Mouse (Mus musculus) ES-E14 (cell line): ENCODE results near the gene 1600002K03Rik.

Experiments
- CHD2 ChIP-seq: IDR thresholded peaks from 2 replicates; pipeline ENCODE4 v1.6.1; 2014; ENCODE audit warnings: mild to moderate bottlenecking, low read depth, low read length, inconsistent platforms
- HCFC1 ChIP-seq: IDR thresholded peaks from 2 replicates; pipeline ENCODE4 v1.6.1; 2012; ENCODE audit warnings: low read length, inconsistent platforms, borderline replicate concordance; ENCODE audit not compliant: insufficient read depth
- MAFK ChIP-seq: IDR thresholded peaks from 2 replicates; pipeline ENCODE4 v1.6.1; 2014; ENCODE audit warnings: mild to moderate bottlenecking, low read depth, low read length, inconsistent platforms; ENCODE audit not compliant: insufficient read depth
- ZC3H11A ChIP-seq: IDR thresholded peaks from 2 replicates; pipeline ENCODE4 v1.6.1; 2012; ENCODE audit warnings: low read depth, mild to moderate bottlenecking, inconsistent platforms, low read length, borderline replicate concordance
- ZNF384 ChIP-seq: IDR thresholded peaks from 2 replicates; pipeline ENCODE4 v1.6.1; 2012; ENCODE audit warnings: low read depth, low read length, inconsistent platforms

GRCm38 (mm10) chr10:80145896-80146295 lies 26.8 kb upstream of the 1600002K03Rik start:
- TF ChIP-seq ZC3H11A (no peak), MAFK (no peak), HCFC1 (no peak), ZNF384 (no peak), CHD2 (no peak)
